Mouse (Mus musculus) myocyte (in vitro differentiated cells): Measurements from ENCODE around the gene Cfap70. TPM values are rescaled to one million over a fixed set of nuclear protein-coding genes. Genes with fewer than 3 reads are reported as not detected.

Experiments
- H3K27me3 ChIP-seq: one replicate; pipeline ENCODE4 v1.6.1; 2011; ENCODE audit not compliant: control insufficient read depth, insufficient read depth, insufficient read length
- H3K36me3 ChIP-seq: one replicate; pipeline ENCODE4 v1.6.1; 2011; ENCODE audit not compliant: control insufficient read depth, insufficient read depth
- H3K4me2 ChIP-seq: one replicate; pipeline ENCODE4 v1.6.1; 2011; ENCODE audit warnings: low read depth, control low read depth
- H3K4me3 ChIP-seq: one replicate; pipeline ENCODE4 v1.5.1; 2011; ENCODE audit warnings: mild to moderate bottlenecking, control low read depth, moderate library complexity
- H3K79me2 ChIP-seq: one replicate; pipeline ENCODE4 v1.6.1; 2011; ENCODE audit not compliant: control insufficient read depth, insufficient read depth
- H3ac ChIP-seq: one replicate; pipeline ENCODE4 v1.6.1; 2011; ENCODE audit not compliant: control insufficient read depth, insufficient read length
- CEBPB ChIP-seq: IDR thresholded peaks from 2 replicates; pipeline ENCODE4 v1.6.1; 2011; ENCODE audit warnings: mild to moderate bottlenecking, moderate library complexity; ENCODE audit not compliant: poor library complexity, insufficient read depth, severe bottlenecking
- E2F4 ChIP-seq: IDR thresholded peaks from one replicate; pipeline ENCODE4 v1.6.1; 2011; ENCODE audit warnings: mild to moderate bottlenecking, control low read depth, moderate library complexity; ENCODE audit not compliant: insufficient read depth
- MAX ChIP-seq: IDR thresholded peaks from one replicate; pipeline ENCODE4 v1.6.1; 2011; ENCODE audit warnings: low read depth, mild to moderate bottlenecking, control low read depth
- MYOD1 ChIP-seq, 3 experiments: IDR thresholded peaks; one replicate each; pipeline ENCODE4 v1.6.1; 2011; ENCODE audit warnings: control low read depth in 2 of 3, low read depth in 2 of 3, mild to moderate bottlenecking in 2 of 3, moderate library complexity in 1 of 3; ENCODE audit not compliant: insufficient read length in 2 of 3, control insufficient read depth in 1 of 3
- MYOG ChIP-seq, 3 experiments: IDR thresholded peaks; one replicate each; pipeline ENCODE4 v1.6.1; 2011; ENCODE audit warnings: control low read depth in 2 of 3, low read depth in 2 of 3, mild to moderate bottlenecking in 2 of 3; ENCODE audit not compliant: insufficient read length in 2 of 3, control insufficient read depth in 1 of 3, insufficient read depth in 1 of 3
- POLR2A ChIP-seq: IDR thresholded peaks from one replicate; pipeline ENCODE4 v1.6.1; 2011; ENCODE audit warnings: low read depth, mild to moderate bottlenecking, control low read depth, moderate library complexity; ENCODE audit not compliant: insufficient read length
- POLR2AphosphoS2 ChIP-seq: IDR thresholded peaks from one replicate; pipeline ENCODE4 v1.6.1; 2011; ENCODE audit warnings: low read depth, control low read depth; ENCODE audit not compliant: insufficient read length
- REST ChIP-seq: IDR thresholded peaks from one replicate; pipeline ENCODE4 v1.6.1; 2011; ENCODE audit warnings: mild to moderate bottlenecking, control low read depth, moderate library complexity; ENCODE audit not compliant: insufficient read depth, insufficient read length
- SRF ChIP-seq: IDR thresholded peaks from one replicate; pipeline ENCODE4 v1.6.1; 2011; ENCODE audit warnings: low read depth; ENCODE audit not compliant: control insufficient read depth, insufficient read length
- TCF12 ChIP-seq: IDR thresholded peaks from one replicate; pipeline ENCODE4 v1.6.1; 2011; ENCODE audit warnings: mild to moderate bottlenecking, control low read depth; ENCODE audit not compliant: poor library complexity, insufficient read depth, severe bottlenecking
- TCF3 ChIP-seq: IDR thresholded peaks from one replicate; pipeline ENCODE4 v1.6.1; 2011; ENCODE audit warnings: low read depth, control low read depth; ENCODE audit not compliant: insufficient read length
- USF1 ChIP-seq: IDR thresholded peaks from one replicate; pipeline ENCODE4 v1.6.1; 2011; ENCODE audit warnings: low read depth, mild to moderate bottlenecking, control low read depth, moderate library complexity
- polyA plus RNA-seq: library from polyadenylated mRNA; unstranded; fragments of >200 nt; fragmentation: generic; extraction: Trizol; gene quantifications from one replicate; pipeline ENCODE4 v1.2.1, GENCODE M21; 2012; ENCODE audit warnings: missing spikeins

Gene Cfap70
- polyA plus RNA-seq, 1 experiment, result not detected

GRCm38 (mm10) chr14:20481211-20481610, 29.2 kb upstream of the Cfap70 start:
- Histone ChIP-seq H3ac (no peak overlapping the region), H3K36me3 (peaks cover 4% of the 10 kb centered on the region), H3K79me2 (peaks cover 24% of the 10 kb centered on the region), H3K4me3 (no peak overlapping the region), H3K27me3 (no peaks in the 10 kb centered on the region), H3K4me2 (no peak overlapping the region)
- TF ChIP-seq SRF, result no peak
- no peak for TF ChIP-seq REST
- TF ChIP-seq MYOG (IDR thresholded peaks at IDR 0.05; ENCODE audit: control insufficient read depth in 1 of 3, insufficient read depth in 1 of 3, insufficient read length in 2 of 3, low read depth in 2 of 3), result no peak
- TF ChIP-seq TCF12, result no peak
- TF ChIP-seq E2F4, result no peak
- TF ChIP-seq USF1, result no peak
- TF ChIP-seq TCF3, result no peak
- TF ChIP-seq CEBPB, result no peak
- no peak for TF ChIP-seq POLR2A
- TF ChIP-seq MYOD1 (IDR thresholded peaks at IDR 0.05; ENCODE audit: control insufficient read depth in 1 of 3, insufficient read length in 2 of 3, low read depth in 2 of 3), result no peak
- TF ChIP-seq MAX, result no peak
- TF ChIP-seq POLR2AphosphoS2, result no peak

GRCm38 (mm10) chr14:20480195-20480579, 28.2 kb upstream of the Cfap70 start:
- peak overlapping the region; percentile 81 for H3K4me3 ChIP-seq
- TF ChIP-seq USF1 (no peak), MYOG (IDR thresholded peaks at IDR 0.05; ENCODE audit: control insufficient read depth in 1 of 3, insufficient read depth in 1 of 3, insufficient read length in 2 of 3, low read depth in 2 of 3) (no peak), SRF (no peak), MYOD1 (IDR thresholded peaks at IDR 0.05; ENCODE audit: control insufficient read depth in 1 of 3, insufficient read length in 2 of 3, low read depth in 2 of 3) (no peak), POLR2AphosphoS2 (no peak), CEBPB (no peak), TCF12 (no peak), TCF3 (no peak), POLR2A (no peak), REST (no peak), E2F4 (no peak), MAX (no peak)
- peak overlapping the region; percentile 99 for H3K4me2 ChIP-seq
- H3K36me3 ChIP-seq, result peaks cover 4% of the 10 kb centered on the region
- no peaks in the 10 kb centered on the region for H3K27me3 ChIP-seq
- H3ac ChIP-seq, result peak overlapping the region; percentile 25
- peaks cover 33% of the 10 kb centered on the region for H3K79me2 ChIP-seq

GRCm38 (mm10) chr14:20479291-20480194, 27.5 kb upstream of the Cfap70 start, which contains the start of gene Anxa7:
TSS of gene Anxa7 (minus strand) at chr14:20480133.
- Histone ChIP-seq H3K36me3 (peaks cover 4% of the 10 kb centered on the region), H3K27me3 (no peaks in the 10 kb centered on the region), H3K79me2 (peaks cover 33% of the 10 kb centered on the region), H3K4me2 (peak within 1 kb of the TSS; percentile 99), H3K4me3 (peak within 1 kb of the TSS; percentile 81), H3ac (peak within 1 kb of the TSS; percentile 25)
- no peak for TF ChIP-seq REST
- TF ChIP-seq TCF3, result no peak
- no peak for TF ChIP-seq MYOD1 (IDR thresholded peaks at IDR 0.05; ENCODE audit: control insufficient read depth in 1 of 3, insufficient read length in 2 of 3, low read depth in 2 of 3)
- TF ChIP-seq USF1, result no peak
- no peak for TF ChIP-seq CEBPB
- TF ChIP-seq SRF, result no peak
- peak; percentile 91 for TF ChIP-seq POLR2AphosphoS2
- TF ChIP-seq E2F4, result no peak
- peak; percentile 89 for TF ChIP-seq POLR2A
- no peak for TF ChIP-seq TCF12
- TF ChIP-seq MYOG (IDR thresholded peaks at IDR 0.05; ENCODE audit: control insufficient read depth in 1 of 3, insufficient read depth in 1 of 3, insufficient read length in 2 of 3, low read depth in 2 of 3), result no peak
- TF ChIP-seq MAX, result no peak

- Histone ChIP-seq H3K36me3 (no peaks in the 10 kb centered on the region), H3K27me3 (no peaks in the 10 kb centered on the region), H3K4me2 (peak overlapping the region; percentile 99), H3K79me2 (peaks cover 33% of the 10 kb centered on the region), H3ac (peak overlapping the region; percentile 25), H3K4me3 (peak overlapping the region; percentile 81)
- TF ChIP-seq MYOD1 (IDR thresholded peaks at IDR 0.05; ENCODE audit: control insufficient read depth in 1 of 3, insufficient read length in 2 of 3, low read depth in 2 of 3) (no peak), POLR2A (no peak), POLR2AphosphoS2 (no peak), MYOG (IDR thresholded peaks at IDR 0.05; ENCODE audit: control insufficient read depth in 1 of 3, insufficient read depth in 1 of 3, insufficient read length in 2 of 3, low read depth in 2 of 3) (no peak), TCF3 (no peak), SRF (peak; percentile 95)
These were observed 26.8 kb upstream of the Cfap70 start for GRCm38 (mm10) chr14:20478801-20479200.
